Mouse (Mus musculus) MEL (cell line): Measurements from ENCODE around the gene Amhr2. TPM values are rescaled to one million over a fixed set of nuclear protein-coding genes. Genes with fewer than 3 reads are reported as not detected.
A peak's percentile ranks its signal among the peaks of the same experiment; 100 is the strongest.

Experiments used
- DNase-seq: peaks from one replicate; pipeline ENCODE4 v3.0.0; 2011; ENCODE audit warnings: low read depth, low spot score
- H3K27ac ChIP-seq: 2 replicates; pipeline ENCODE4 v1.5.1; 2012; ENCODE audit warnings: low read depth, mild to moderate bottlenecking, control low read depth, low read length, moderate library complexity; ENCODE audit not compliant: control insufficient read depth
- H3K27me3 ChIP-seq, 2 experiments: fragments of 150-350 bp in 1 of 2; sonication (generic) in 1 of 2; 2 replicates each; pipeline ENCODE4 v1.6.1; 2012; ENCODE audit warnings: low read length in 2 of 2, mild to moderate bottlenecking in 2 of 2, improper control_type of control experiment in 1 of 2, moderate library complexity in 1 of 2; ENCODE audit not compliant: insufficient read depth in 2 of 2, control insufficient read depth in 1 of 2
- H3K36me3 ChIP-seq, 2 experiments: 2 replicates each; pipeline ENCODE4 v1.6.1; 2012 to 2014; ENCODE audit warnings: low read length in 2 of 2, improper control_type of control experiment in 1 of 2, inconsistent platforms in 1 of 2, mild to moderate bottlenecking in 1 of 2; ENCODE audit not compliant: insufficient read depth in 2 of 2, control insufficient read depth in 1 of 2
- H3K4me1 ChIP-seq, 2 experiments: fragments of 150-350 bp in 1 of 2; sonication (generic) in 1 of 2; 2 replicates each; pipeline ENCODE4 v1.6.1; 2012; ENCODE audit warnings: low read length in 2 of 2, improper control_type of control experiment in 1 of 2, mild to moderate bottlenecking in 1 of 2; ENCODE audit not compliant: insufficient read depth in 2 of 2, control insufficient read depth in 1 of 2
- H3K4me3 ChIP-seq, 2 experiments: fragments of 150-350 bp in 1 of 2; sonication (generic) in 1 of 2; 2 replicates each; pipeline ENCODE4 v1.5.1; 2012; ENCODE audit warnings: low read depth in 2 of 2, low read length in 2 of 2, mild to moderate bottlenecking in 2 of 2, moderate library complexity in 2 of 2, control low read depth in 1 of 2, improper control_type of control experiment in 1 of 2; ENCODE audit not compliant: control insufficient read depth in 1 of 2, insufficient read depth in 1 of 2
- H3K79me2 ChIP-seq: 2 replicates; pipeline ENCODE4 v1.6.1; 2012; ENCODE audit warnings: mild to moderate bottlenecking, low read length, moderate library complexity; ENCODE audit not compliant: control insufficient read depth, poor library complexity, insufficient read depth
- H3K9ac ChIP-seq: 2 replicates; pipeline ENCODE4 v1.6.1; 2012; ENCODE audit warnings: low read depth, mild to moderate bottlenecking, control low read depth, low read length, moderate library complexity; ENCODE audit not compliant: control insufficient read depth, poor library complexity, severe bottlenecking
- H3K9me3 ChIP-seq: fragments of 150-350 bp; sonication (generic); replicated peaks from 2 replicates; pipeline ENCODE4 v1.6.1; 2012; ENCODE audit warnings: mild to moderate bottlenecking, low read length, improper control_type of control experiment, moderate library complexity; ENCODE audit not compliant: insufficient read depth
- CHD1 ChIP-seq: IDR thresholded peaks from 2 replicates; pipeline ENCODE4 v1.6.1; 2012; ENCODE audit warnings: low read depth, mild to moderate bottlenecking, inconsistent platforms, low read length, improper control_type of control experiment
- ELF1 ChIP-seq: IDR thresholded peaks from 2 replicates; pipeline ENCODE4 v1.6.1; 2014; ENCODE audit warnings: low read depth, mild to moderate bottlenecking, inconsistent platforms, low read length, improper control_type of control experiment, moderate library complexity
- EP300 ChIP-seq, 2 experiments: IDR thresholded peaks; 2 replicates each; pipeline ENCODE4 v1.6.1; 2011; ENCODE audit warnings: improper control_type of control experiment in 2 of 2, low read length in 2 of 2, low read depth in 1 of 2, mild to moderate bottlenecking in 1 of 2
- GABPA ChIP-seq: IDR thresholded peaks from 2 replicates; pipeline ENCODE4 v1.6.1; 2012; ENCODE audit warnings: low read depth, mild to moderate bottlenecking, inconsistent platforms, low read length, improper control_type of control experiment, moderate library complexity
- GATA1 ChIP-seq: IDR thresholded peaks from 2 replicates; pipeline ENCODE4 v1.6.1; 2011; ENCODE audit warnings: low read depth, low read length, improper control_type of control experiment
- HCFC1 ChIP-seq: IDR thresholded peaks from 2 replicates; pipeline ENCODE4 v1.6.1; 2012; ENCODE audit warnings: low read depth, mild to moderate bottlenecking, inconsistent platforms, low read length, improper control_type of control experiment, moderate library complexity
- KAT2A ChIP-seq: conservative IDR thresholded peaks from 2 replicates; pipeline ENCODE4 v1.6.1; 2012; ENCODE audit warnings: low read depth, low read length, improper control_type of control experiment, inconsistent platforms
- MAFK ChIP-seq: IDR thresholded peaks from 2 replicates; pipeline ENCODE4 v1.6.1; 2011; ENCODE audit warnings: low read depth, mild to moderate bottlenecking, low read length, improper control_type of control experiment, borderline replicate concordance
- MAX ChIP-seq: IDR thresholded peaks from 2 replicates; pipeline ENCODE4 v1.6.1; 2011; ENCODE audit warnings: low read length, improper control_type of control experiment
- MAZ ChIP-seq: IDR thresholded peaks from 2 replicates; pipeline ENCODE4 v1.6.1; 2012; ENCODE audit warnings: low read depth, mild to moderate bottlenecking, inconsistent platforms, low read length, improper control_type of control experiment
- NELFE ChIP-seq: IDR thresholded peaks from 2 replicates; pipeline ENCODE4 v1.6.1; 2011; ENCODE audit warnings: low read depth, low read length, improper control_type of control experiment
- NRF1 ChIP-seq: IDR thresholded peaks from 2 replicates; pipeline ENCODE4 v1.6.1; 2014; ENCODE audit warnings: low read depth, mild to moderate bottlenecking, inconsistent platforms, low read length, improper control_type of control experiment, moderate library complexity; ENCODE audit not compliant: poor library complexity, insufficient read depth, severe bottlenecking
- POLR2A ChIP-seq, 2 experiments: IDR thresholded peaks; 2 replicates each; pipeline ENCODE4 v1.6.1; 2011 to 2012; ENCODE audit warnings: low read length in 2 of 2, mild to moderate bottlenecking in 2 of 2, control low read depth in 1 of 2, improper control_type of control experiment in 1 of 2, low read depth in 1 of 2, moderate library complexity in 1 of 2; ENCODE audit not compliant: control insufficient read depth in 1 of 2, insufficient read depth in 1 of 2, poor library complexity in 1 of 2
- RAD21 ChIP-seq: IDR thresholded peaks from 2 replicates; pipeline ENCODE4 v1.6.1; 2011; ENCODE audit warnings: mild to moderate bottlenecking, low read depth, low read length, improper control_type of control experiment
- RCOR1 ChIP-seq: IDR thresholded peaks from 2 replicates; pipeline ENCODE4 v1.6.1; 2012; ENCODE audit warnings: low read depth, mild to moderate bottlenecking, inconsistent platforms, low read length, improper control_type of control experiment
- SIN3A ChIP-seq: IDR thresholded peaks from 2 replicates; pipeline ENCODE4 v1.6.1; 2012; ENCODE audit warnings: low read length, improper control_type of control experiment, inconsistent platforms
- TAL1 ChIP-seq: IDR thresholded peaks from 2 replicates; pipeline ENCODE4 v1.6.1; 2012; ENCODE audit warnings: mild to moderate bottlenecking, inconsistent platforms, low read length, moderate library complexity, mixed read lengths
- TBP ChIP-seq: IDR thresholded peaks from 2 replicates; pipeline ENCODE4 v1.8.0; 2011; ENCODE audit warnings: low read depth, low read length, improper control_type of control experiment
- TCF12 ChIP-seq: IDR thresholded peaks from 2 replicates; pipeline ENCODE4 v1.6.1; 2014; ENCODE audit warnings: low read depth, mild to moderate bottlenecking, inconsistent platforms, low read length, improper control_type of control experiment, moderate library complexity
- UBTF ChIP-seq: IDR thresholded peaks from 2 replicates; pipeline ENCODE4 v1.6.1; 2012; ENCODE audit warnings: low read depth, mild to moderate bottlenecking, inconsistent platforms, low read length, improper control_type of control experiment, moderate library complexity, borderline replicate concordance; ENCODE audit not compliant: insufficient read depth
- USF1 ChIP-seq: IDR thresholded peaks from 2 replicates; pipeline ENCODE4 v1.6.1; 2014; ENCODE audit warnings: low read depth, mild to moderate bottlenecking, inconsistent platforms, low read length, improper control_type of control experiment, moderate library complexity
- ZC3H11A ChIP-seq: IDR thresholded peaks from 2 replicates; pipeline ENCODE4 v1.6.1; 2012; ENCODE audit warnings: low read depth, mild to moderate bottlenecking, inconsistent platforms, low read length, improper control_type of control experiment
- ZMIZ1 ChIP-seq: IDR thresholded peaks from 2 replicates; pipeline ENCODE4 v1.6.1; 2012; ENCODE audit warnings: low read depth, mild to moderate bottlenecking, inconsistent platforms, low read length, improper control_type of control experiment, moderate library complexity
- polyA plus RNA-seq, 2 experiments: library from polyadenylated mRNA; stranded (reverse) in 1 of 2; unstranded in 1 of 2; fragments of >175 nt in 1 of 2; fragments of >200 nt in 1 of 2; gene quantifications; 2 replicates each; pipeline versions ENCODE4 v1.2.1 to v1.2.4; 2012; ENCODE audit warnings: low replicate concordance in 2 of 2, low read depth in 1 of 2; ENCODE audit not compliant: insufficient read length in 2 of 2, insufficient read depth in 1 of 2, missing spikeins in 1 of 2
- total RNA-seq: library from RNA; depleted of rRNA; stranded (reverse); fragments of 300-350 nt; gene quantifications from 2 replicates; pipeline ENCODE4 v1.2.3, GENCODE M21; 2012

The Amhr2 gene
- total and polyA plus RNA-seq, 3 experiments = 6.9 to 22.7 TPM; not detected in 1

DNA sequence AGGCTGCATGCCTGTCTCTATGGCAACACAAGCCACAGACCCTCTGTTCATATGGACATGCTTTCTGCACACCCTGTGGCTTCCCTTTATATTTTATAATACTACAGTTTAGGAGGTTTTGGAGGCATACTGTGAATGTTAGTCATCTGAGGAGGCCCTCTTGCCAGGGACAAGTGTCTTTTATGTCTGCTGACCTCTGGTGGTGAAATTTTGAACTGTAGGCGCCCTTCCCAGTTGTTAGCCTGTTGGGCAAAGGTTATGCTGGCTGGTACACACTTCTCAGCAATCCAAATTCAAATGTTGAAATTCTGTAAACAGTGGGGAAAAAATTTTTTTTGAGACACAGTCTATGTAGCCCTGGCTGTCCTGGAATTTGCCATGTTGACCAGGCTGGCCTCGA lies 2.7 kb upstream of the Amhr2 start (continued):
- no peak for TF ChIP-seq RCOR1
- TF ChIP-seq CHD1 = no peak
- TF ChIP-seq MAZ = no peak
- TF ChIP-seq USF1 = no peak
- TF ChIP-seq MAFK = no peak
- no peak for TF ChIP-seq ZMIZ1
- peak; percentile 88 for TF ChIP-seq RAD21
- TF ChIP-seq EP300 (IDR thresholded peaks at IDR 0.05; ENCODE audit: low read depth in 1 of 2, low read length in 2 of 2) = no peak
- TF ChIP-seq ZC3H11A = peak; percentile 89
- no peak for TF ChIP-seq GABPA
- no peak for TF ChIP-seq TCF12
- TF ChIP-seq POLR2A (IDR thresholded peaks at IDR 0.05; ENCODE audit: control insufficient read depth in 1 of 2, insufficient read depth in 1 of 2, low read depth in 1 of 2, low read length in 2 of 2, poor library complexity in 1 of 2) = no peak
- no peak for TF ChIP-seq UBTF
- no peak for TF ChIP-seq GATA1
- no peak for TF ChIP-seq KAT2A
- no peak for TF ChIP-seq NRF1
- no peak for TF ChIP-seq TBP
- TF ChIP-seq, all 39 proteins: peak for 5

DNA sequence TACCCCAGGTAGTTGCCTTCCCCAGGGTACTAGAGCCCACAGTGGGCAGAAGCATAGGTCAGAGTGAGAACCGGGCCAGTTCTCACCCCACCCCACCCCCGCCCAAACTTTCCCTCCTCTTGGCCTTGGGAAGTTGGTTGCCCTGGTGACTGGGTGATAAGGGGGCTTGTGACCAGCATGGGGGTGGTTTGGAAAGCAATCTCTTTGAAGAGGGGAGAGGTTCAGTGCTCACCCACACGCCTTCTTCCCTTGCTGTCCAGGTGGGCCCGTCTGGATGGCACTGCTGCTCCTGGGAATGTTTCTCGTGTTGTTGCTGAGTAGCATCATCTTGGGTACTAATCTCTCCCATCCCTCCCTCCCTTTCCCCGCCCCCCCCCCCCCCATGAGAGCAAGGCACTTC lies 1.3 kb downstream of the Amhr2 start:
- Histone ChIP-seq H3K79me2 (no peaks in the 10 kb centered on the region; the same call in 1 of the 2 replicates), H3K36me3 (peaks cover 0 to 6% of the 10 kb centered on the region in 2 experiments; a peak in 1 of 4 replicates), H3K9ac (peak overlapping the region; percentile 5; the same call in 1 of the 2 replicates), H3K4me1 (peaks cover 2 to 20% of the 10 kb centered on the region in 2 experiments; a peak in 3 of 4 replicates), H3K4me3 (peak overlapping the region; percentile 58 to 74; a peak in 2 of 4 replicates), H3K9me3 (no peaks in the 10 kb centered on the region), H3K27ac (no peak overlapping the region), H3K27me3 (no peaks in the 10 kb centered on the region)
- DNase-seq = peak; percentile 68
- TF ChIP-seq GATA1 (peak; percentile 62), ELF1 (no peak), RCOR1 (no peak), HCFC1 (peak; percentile 23; the same call in 1 of the 2 replicates), NELFE (peak; percentile 21; the same call in 1 of the 2 replicates), MAX (0 out of 2 replicates have a peak, but pooled peaks have one; percentile 22), EP300 (IDR thresholded peaks at IDR 0.05; ENCODE audit: low read depth in 1 of 2, low read length in 2 of 2) (peak; percentile 21 to 43; a peak in 2 of 4 replicates), SIN3A (peak; percentile 41; the same call in 1 of the 2 replicates), TBP (no peak), MAFK (no peak), ZMIZ1 (0 out of 2 replicates have a peak, but pooled peaks have one; percentile 24), USF1 (peak; percentile 64), MAZ (0 out of 2 replicates have a peak, but pooled peaks have one; percentile 63), TAL1 (no peak)
